Mouse (Mus musculus) embryonic facial prominence, embryonic 14.5 days (tissue): ENCODE data around the gene Klf16. TPM values are rescaled to one million over a fixed set of nuclear protein-coding genes. Genes with fewer than 3 reads are reported as not detected.
"Not testable (repeated sequence)": the region's sequence is repeated elsewhere in the genome, so short reads cannot be mapped to it uniquely, and the experiment has no call there.

ENCODE experiments used
- ATAC-seq: fragments of 200-750 bp; cut with Nextera tagmentation; 2 replicates; pipeline ENCODE4 v1.8.0; 2017; ENCODE audit warnings: low read depth, moderate number of reproducible peaks, moderate TSS enrichment
- DNase-seq: peaks from one replicate; pipeline ENCODE4 v3.0.0-alpha.2; 2015; ENCODE audit warnings: low spot score
- H3K27ac ChIP-seq: fragments of 300-500 bp; sonication (generic); replicated peaks from 2 replicates; pipeline ENCODE4 v1.5.1; 2014; ENCODE audit warnings: low read depth, mild to moderate bottlenecking, low read length, moderate library complexity
- H3K27me3 ChIP-seq: fragments of 300-500 bp; sonication (generic); replicated peaks from 2 replicates; pipeline ENCODE4 v1.6.1; 2014; ENCODE audit warnings: low read length; ENCODE audit not compliant: control insufficient read depth, insufficient read depth
- H3K36me3 ChIP-seq: fragments of 300-500 bp; sonication (generic); 2 replicates; pipeline ENCODE4 v1.6.1; 2014; ENCODE audit warnings: low read length, mixed read lengths; ENCODE audit not compliant: control insufficient read depth, insufficient read depth
- H3K4me1 ChIP-seq: fragments of 300-500 bp; sonication (generic); 2 replicates; pipeline ENCODE4 v1.6.1; 2014; ENCODE audit warnings: antibody characterized with exemption, low read length; ENCODE audit not compliant: control insufficient read depth, insufficient read depth
- H3K4me2 ChIP-seq: fragments of 300-500 bp; sonication (generic); 2 replicates; pipeline ENCODE4 v1.6.1; 2014; ENCODE audit warnings: low read depth, mild to moderate bottlenecking, low read length, moderate library complexity, mixed read lengths
- H3K4me3 ChIP-seq: fragments of 300-500 bp; sonication (generic); 2 replicates; pipeline ENCODE4 v1.5.1; 2014; ENCODE audit warnings: low read depth, mild to moderate bottlenecking, low read length
- H3K9ac ChIP-seq: fragments of 300-500 bp; sonication (generic); 2 replicates; pipeline ENCODE4 v1.6.1; 2014; ENCODE audit warnings: low read depth, mild to moderate bottlenecking, low read length, moderate library complexity, mixed read lengths
- H3K9me3 ChIP-seq: fragments of 300-500 bp; sonication (generic); 2 replicates; pipeline ENCODE4 v1.6.1; 2016; ENCODE audit warnings: low read length; ENCODE audit not compliant: control insufficient read depth
- WGBS: fragments of 180-500 bp; shearing (Covaris S2); extraction: QIAGEN DNeasy Blood & Tissue Kit; methylation state at CpG from one replicate; pipeline ENCODE4 v1.1.7; 2014; 5-methylcytosine and 5-hydroxymethylcytosine counted together
- polyA plus RNA-seq: library from polyadenylated mRNA; unstranded; fragments of >200 nt; fragmentation: Nextera tagmentation; extraction: Ambion mirVana; gene quantifications from 2 replicates; pipeline ENCODE4 v1.2.1, GENCODE M21; 2014

The Klf16 gene
- polyA plus RNA-seq, 1 experiment from 2014 or later, result 9.7 TPM

- 0 out of 2 replicates have a peak overlapping the region, but pooled peaks have one; percentile 34 for H3K9ac ChIP-seq
- 91% methylated on average over 10 of the region's 10 CpGs for WGBS
- H3K27ac ChIP-seq, result no peak overlapping the region
- H3K36me3 ChIP-seq, result peaks cover 53% of the 10 kb centered on the region
- ATAC-seq, result no peak
- no peaks in the 10 kb centered on the region for H3K9me3 ChIP-seq
- DNase-seq, result no peak
- peaks cover under 1% of the 10 kb centered on the region; the same call in 1 of the 2 replicates for H3K4me1 ChIP-seq
- H3K27me3 ChIP-seq, result no peaks in the 10 kb centered on the region
- H3K4me3 ChIP-seq, result no peak overlapping the region
- no peak overlapping the region for H3K4me2 ChIP-seq
Measured at GRCm38 (mm10) chr10:80609269-80609924, 32.3 kb upstream of the Klf16 start.

- Histone ChIP-seq H3K36me3 (peaks cover 48% of the 10 kb centered on the region), H3K9ac (no peak overlapping the region), H3K4me1 (peaks cover 10% of the 10 kb centered on the region), H3K4me2 (no peak overlapping the region), H3K4me3 (no peak overlapping the region), H3K27me3 (no peaks in the 10 kb centered on the region), H3K27ac (no peak overlapping the region), H3K9me3 (no peaks in the 10 kb centered on the region)
- ATAC-seq, result no peak
- DNase-seq, result no peak
- WGBS, result 86% methylated on average over 2 of the region's 3 CpGs
Measured at GRCm38 (mm10) chr10:80608435-80608834, 31.3 kb upstream of the Klf16 start.

DNA sequence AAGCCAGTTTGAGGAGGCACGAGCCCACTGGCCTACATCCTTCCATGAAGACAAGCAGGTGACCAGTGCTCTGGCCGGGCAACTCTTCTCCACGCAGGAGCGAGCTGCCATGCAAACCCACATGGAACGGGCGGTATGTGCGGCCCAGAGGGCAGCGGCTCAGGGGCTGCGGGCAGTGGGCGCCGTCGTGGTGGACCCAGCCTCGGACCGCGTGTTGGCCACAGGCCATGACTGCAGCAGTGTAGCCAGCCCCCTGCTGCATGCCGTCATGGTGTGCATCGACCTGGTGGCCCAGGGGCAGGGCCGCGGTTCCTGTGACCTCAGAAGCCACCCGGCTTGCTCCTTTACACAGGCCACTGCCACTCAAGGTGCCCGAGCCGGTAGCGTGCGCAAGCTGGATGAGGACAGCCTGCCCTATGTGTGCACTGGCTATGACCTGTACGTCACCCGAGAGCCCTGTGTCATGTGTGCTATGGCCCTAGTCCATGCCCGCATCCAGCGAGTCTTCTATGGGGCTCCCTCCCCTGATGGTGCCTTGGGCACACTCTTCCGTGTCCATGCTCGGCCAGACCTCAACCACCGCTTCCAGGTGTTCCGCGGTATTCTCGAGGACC, 29.7 kb upstream of the Klf16 start:
- ATAC-seq, result no peak
- Histone ChIP-seq H3K27ac (no peak overlapping the region), H3K9me3 (no peaks in the 10 kb centered on the region), H3K27me3 (no peaks in the 10 kb centered on the region), H3K9ac (no peak overlapping the region), H3K4me2 (no peak overlapping the region), H3K4me1 (peaks cover 16% of the 10 kb centered on the region), H3K36me3 (peaks cover 39% of the 10 kb centered on the region), H3K4me3 (no peak overlapping the region)
- WGBS, result 96% methylated on average over 31 of the region's 34 CpGs
- DNase-seq, result no peak

GRCm38 (mm10) chr10:80606306-80606705, 29.2 kb upstream of the Klf16 start:
- Histone ChIP-seq H3K4me1 (peaks cover 16% of the 10 kb centered on the region), H3K36me3 (peaks cover 39% of the 10 kb centered on the region), H3K9me3 (no peaks in the 10 kb centered on the region), H3K9ac (no peak overlapping the region), H3K27ac (no peak overlapping the region), H3K27me3 (no peaks in the 10 kb centered on the region), H3K4me3 (no peak overlapping the region), H3K4me2 (no peak overlapping the region)
- DNase-seq (no peak), ATAC-seq (no peak; the same call in 1 of the 2 replicates)
- 84% methylated on average over 18 of the region's 23 CpGs for WGBS

DNA sequence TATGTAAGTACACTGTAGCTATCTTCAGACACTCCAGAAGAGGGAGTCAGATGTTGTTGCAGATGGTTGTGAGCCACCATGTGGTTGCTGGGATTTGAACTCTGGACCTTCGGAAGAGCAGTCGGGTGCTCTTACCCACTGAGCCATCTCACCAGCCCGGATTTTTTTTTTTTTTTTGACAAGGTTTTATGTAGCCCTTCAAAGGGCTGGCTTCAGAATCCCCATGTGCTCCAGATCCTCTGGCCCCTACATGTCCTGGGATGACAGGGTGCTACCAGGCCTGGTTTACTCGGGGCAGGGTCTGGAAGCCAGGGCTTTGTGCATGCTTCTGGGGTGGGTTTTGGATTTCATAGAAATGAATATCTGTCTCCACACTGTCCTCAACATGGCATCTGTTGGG, 28.6 kb upstream of the Klf16 start, which contains the start of gene Gm49322:
Gm49322 (plus strand) TSS at position 301 of the 400 bp plus-strand sequence.
- not testable (repeated sequence) for DNase-seq, H3K9me3 ChIP-seq, H3K4me3 ChIP-seq, ATAC-seq, H3K27ac ChIP-seq, H3K27me3 ChIP-seq, H3K9ac ChIP-seq, H3K4me2 ChIP-seq
- Histone ChIP-seq H3K4me1 (peaks cover 16% of the 10 kb centered on the region), H3K36me3 (peaks cover 39% of the 10 kb centered on the region)
- WGBS, result 87% methylated on average over 4 of the region's 4 CpGs

- Histone ChIP-seq H3K9me3 (no peaks in the 10 kb centered on the region), H3K4me1 (peaks cover 16% of the 10 kb centered on the region), H3K27ac (no peak overlapping the region), H3K27me3 (no peaks in the 10 kb centered on the region), H3K9ac (no peak overlapping the region), H3K4me2 (no peak overlapping the region), H3K4me3 (no peak overlapping the region), H3K36me3 (peaks cover 37% of the 10 kb centered on the region)
- ATAC-seq, result no peak
- no peak for DNase-seq
- 75% methylated on average over 1 of the region's 2 CpGs for WGBS
Measured at GRCm38 (mm10) chr10:80604988-80605387, 27.9 kb upstream of the Klf16 start.

DNA sequence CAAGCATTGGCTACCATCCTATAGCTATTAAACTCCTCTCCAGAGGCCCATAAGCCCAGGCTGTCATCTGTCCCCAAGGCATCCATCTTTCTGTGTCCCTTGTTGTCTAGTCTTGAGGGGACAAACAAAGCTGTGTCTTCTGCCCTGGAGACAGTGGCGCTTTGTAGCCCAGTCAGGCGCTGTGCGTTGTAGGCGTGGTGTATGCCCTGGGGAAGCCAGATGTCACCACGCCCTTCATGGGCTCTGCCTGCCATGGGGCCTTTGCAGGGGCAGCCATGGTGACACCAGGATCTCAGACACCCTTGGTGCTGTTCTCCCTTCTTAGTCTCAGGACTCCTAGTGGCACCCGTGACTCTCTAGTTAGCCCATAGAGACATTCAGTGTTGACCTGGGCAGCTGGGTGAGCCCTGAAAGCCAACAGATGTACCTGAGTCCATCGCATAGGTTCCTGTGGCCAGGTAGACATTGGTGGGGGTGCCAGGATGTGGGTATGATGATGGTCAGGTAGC, 26.9 kb upstream of the Klf16 start:
- no peaks in the 10 kb centered on the region for H3K9me3 ChIP-seq
- peak overlapping the region; percentile 64 for H3K4me3 ChIP-seq
- peak overlapping the region; percentile 69; the same call in 1 of the 2 replicates for H3K9ac ChIP-seq
- H3K4me1 ChIP-seq, result peaks cover 16% of the 10 kb centered on the region
- ATAC-seq (no peak), DNase-seq (no peak)
- no peaks in the 10 kb centered on the region for H3K27me3 ChIP-seq
- H3K4me2 ChIP-seq, result peak overlapping the region; percentile 94
- H3K36me3 ChIP-seq, result peaks cover 28% of the 10 kb centered on the region
- WGBS, result 88% methylated on average over 7 of the region's 7 CpGs
- H3K27ac ChIP-seq, result no peak overlapping the region

DNA sequence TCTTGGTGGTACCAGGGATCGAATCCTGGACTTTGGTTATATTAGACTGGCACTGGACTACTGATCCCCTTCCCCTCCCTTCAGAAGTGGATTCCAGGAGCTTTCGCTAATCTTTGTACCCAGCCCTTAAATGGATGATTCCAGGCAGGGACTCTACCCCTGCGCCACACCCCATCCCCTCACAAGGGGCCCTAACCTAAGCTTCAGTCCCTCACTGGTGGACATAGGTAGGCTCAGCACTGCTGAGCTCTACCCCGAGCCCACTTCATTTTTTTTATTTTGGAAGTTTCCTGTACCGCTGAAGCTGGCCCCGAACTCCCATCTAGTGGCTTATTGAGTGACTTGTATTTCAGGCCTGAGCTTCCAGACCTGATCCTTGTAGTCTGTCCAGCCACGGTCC, 26.2 kb upstream of the Klf16 start:
- peaks cover 16% of the 10 kb centered on the region for H3K4me1 ChIP-seq
- peaks cover 21% of the 10 kb centered on the region for H3K36me3 ChIP-seq
- DNase-seq, result no peak
- peak overlapping the region; percentile 78; the same call in 1 of the 2 replicates for H3K27ac ChIP-seq
- peak overlapping the region; percentile 94 for H3K4me2 ChIP-seq
- H3K9ac ChIP-seq, result peak overlapping the region; percentile 69
- H3K27me3 ChIP-seq, result no peaks in the 10 kb centered on the region
- 29% methylated on average over 7 of the region's 7 CpGs for WGBS
- ATAC-seq, result no peak
- H3K9me3 ChIP-seq, result no peaks in the 10 kb centered on the region
- peak overlapping the region; percentile 64 for H3K4me3 ChIP-seq
